Mouse (Mus musculus) hematopoietic stem cell, adult 5-6 weeks (primary cell): ENCODE measurements around the gene Gm20716. TPM values are rescaled to one million over a fixed set of nuclear protein-coding genes. Genes with fewer than 3 reads are reported as not detected.

ENCODE experiments used
- ATAC-seq, 2 experiments: fragments of 125-278 bp in 1 of 2; replicated peaks in 1 of 2; 2 replicates each; pipeline ENCODE4 v1.8.0; 2016 to 2017; ENCODE audit warnings: inconsistent platforms in 2 of 2, mild to moderate bottlenecking in 2 of 2, moderate number of reproducible peaks in 2 of 2, low read depth in 1 of 2, moderate TSS enrichment in 1 of 2; ENCODE audit not compliant: low FRiP score in 2 of 2, poor library complexity in 2 of 2, severe bottlenecking in 2 of 2, insufficient read depth in 1 of 2, low TSS enrichment in 1 of 2
- total RNA-seq: library from RNA; stranded (forward); fragments of 172-1452, 232-1000 nt; gene quantifications from 2 replicates; pipeline ENCODE4 v1.2.3, GENCODE M21; 2017

Gene Gm20716
- total RNA-seq, 1 experiment from 2014 or later = 54.6 TPM

DNA sequence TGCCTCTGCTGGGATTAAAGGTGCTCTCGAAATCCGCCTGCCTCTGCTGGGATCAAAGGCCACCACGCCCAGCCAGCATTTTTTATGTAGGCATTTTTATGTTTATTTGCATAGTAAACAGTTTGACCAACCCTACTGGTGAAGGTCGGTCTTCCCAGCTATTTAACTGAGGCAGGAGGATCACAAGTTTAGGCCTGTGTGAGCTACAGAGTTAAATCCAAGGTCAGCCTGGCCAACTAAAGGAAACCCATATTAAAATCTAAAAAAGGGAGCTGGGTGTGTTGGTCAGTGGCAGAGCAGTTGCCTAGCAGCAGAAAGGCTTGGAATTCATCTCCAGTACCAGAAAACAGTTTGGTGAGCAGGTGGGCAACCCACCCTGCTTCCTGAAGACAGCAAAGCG is 3.1 kb upstream of the Gm20716 start:
- ATAC-seq = no peak

DNA sequence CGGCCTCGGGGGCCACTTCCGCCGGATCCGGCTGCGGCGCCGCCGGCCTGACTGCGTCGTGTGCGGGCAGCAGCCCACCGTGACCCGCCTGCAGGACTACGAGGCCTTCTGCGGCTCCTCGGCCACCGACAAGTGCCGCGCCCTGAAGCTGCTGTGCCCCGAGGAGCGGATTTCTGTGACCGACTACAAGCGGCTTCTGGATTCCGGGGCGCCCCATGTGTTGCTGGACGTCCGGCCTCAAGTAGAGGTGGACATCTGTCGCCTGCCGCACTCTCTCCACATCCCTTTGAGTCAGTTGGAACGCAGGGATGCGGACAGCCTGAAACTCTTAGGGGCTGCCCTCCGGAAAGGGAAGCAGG is 1.3 kb upstream of the Gm20716 start:
- ATAC-seq = no peak

DNA sequence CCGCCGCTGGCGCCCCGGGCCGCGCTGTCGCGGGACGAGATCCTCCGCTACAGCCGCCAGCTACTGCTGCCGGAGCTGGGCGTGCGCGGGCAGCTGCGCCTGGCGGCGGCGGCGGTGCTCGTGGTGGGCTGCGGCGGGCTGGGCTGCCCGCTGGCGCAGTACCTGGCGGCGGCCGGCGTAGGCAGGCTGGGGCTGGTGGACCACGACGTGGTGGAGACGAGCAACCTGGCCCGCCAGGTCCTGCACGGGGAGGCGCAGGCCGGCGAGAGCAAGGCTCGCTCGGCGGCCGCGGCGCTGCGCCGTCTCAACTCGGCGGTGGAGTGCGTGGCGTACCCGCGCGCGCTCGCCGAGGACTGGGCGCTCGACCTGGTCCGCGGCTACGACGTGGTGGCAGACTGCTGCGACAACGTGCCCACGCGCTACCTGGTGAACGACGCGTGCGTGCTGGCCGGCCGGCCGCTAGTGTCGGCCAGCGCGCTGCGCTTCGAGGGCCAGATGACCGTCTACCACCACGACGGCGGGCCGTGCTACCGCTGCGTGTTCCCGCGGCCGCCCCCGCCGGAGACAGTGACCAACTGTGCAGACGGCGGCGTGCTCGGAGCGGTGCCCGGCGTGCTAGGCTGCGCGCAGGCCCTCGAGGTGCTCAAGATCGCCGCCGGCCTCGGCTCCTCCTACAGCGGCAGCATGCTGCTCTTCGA is 758 bp upstream of the Gm20716 start:
- ATAC-seq = peak in 1 of 2 experiments; percentile 9; a peak in 1 of 4 replicates

DNA sequence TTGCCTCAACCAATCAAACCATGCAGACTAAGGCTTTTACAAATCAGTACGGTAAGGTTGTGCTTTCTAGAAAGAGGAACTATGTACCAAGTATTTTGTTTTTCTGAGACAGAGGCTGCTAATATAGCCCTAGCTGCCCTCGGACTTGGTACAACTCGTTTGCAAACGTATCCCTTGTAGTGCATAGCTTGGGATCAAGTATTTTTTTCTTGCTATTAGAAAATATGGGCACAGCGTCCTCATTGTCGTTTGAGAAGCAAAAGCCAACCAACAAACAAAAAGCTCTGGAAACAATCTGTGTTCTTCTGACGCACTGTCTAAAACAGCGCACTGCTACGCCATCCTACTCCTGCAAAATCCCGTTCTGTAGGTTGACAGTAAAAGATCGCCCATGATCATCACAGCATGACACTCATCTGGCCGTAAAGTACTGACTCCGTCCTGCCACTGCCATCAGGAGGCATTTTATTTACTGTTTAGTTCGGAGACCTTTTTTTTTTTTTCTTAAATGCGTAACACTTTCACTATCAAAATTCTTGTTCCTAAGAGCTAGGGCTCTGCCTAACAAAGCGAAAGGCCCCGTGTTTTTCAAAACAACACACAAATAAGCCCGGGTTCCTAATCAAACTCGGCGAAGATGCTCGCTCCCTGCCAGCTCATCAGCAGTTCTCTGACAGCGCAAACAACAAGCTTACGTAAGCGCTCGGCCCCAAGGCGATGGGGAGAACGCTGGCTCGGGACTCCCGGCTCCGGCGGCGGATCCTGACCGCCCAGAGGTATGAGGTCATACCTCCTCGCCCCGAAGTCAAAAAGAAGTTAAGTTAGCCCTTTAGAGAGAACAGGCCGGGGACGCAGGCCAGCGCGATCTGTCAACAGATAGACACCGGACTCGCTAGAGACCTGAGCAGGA is 793 bp downstream of the Gm20716 start:
- peak in 1 of 2 experiments; percentile 23; a peak in 1 of 4 replicates for ATAC-seq

DNA sequence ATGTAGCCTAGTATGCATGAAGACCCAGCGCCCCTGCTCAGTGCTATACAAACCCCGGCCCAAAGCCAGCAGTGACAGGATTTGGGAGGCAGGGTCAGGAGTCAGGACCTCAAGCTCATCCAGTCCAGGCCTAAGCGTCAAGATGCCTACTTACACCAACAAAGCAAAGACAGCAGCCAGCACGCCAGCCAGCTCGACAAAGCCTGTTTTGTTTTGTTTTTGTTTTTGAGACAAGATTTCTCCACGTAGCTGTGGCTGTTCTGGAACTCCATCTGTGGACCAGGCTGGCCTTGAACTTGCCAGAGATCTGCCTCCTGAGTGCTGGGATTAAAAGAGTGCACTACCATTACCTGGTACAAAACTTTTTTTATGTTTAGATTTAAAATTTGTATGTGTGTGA is 6.8 kb downstream of the Gm20716 start:
- no peak for ATAC-seq

DNA sequence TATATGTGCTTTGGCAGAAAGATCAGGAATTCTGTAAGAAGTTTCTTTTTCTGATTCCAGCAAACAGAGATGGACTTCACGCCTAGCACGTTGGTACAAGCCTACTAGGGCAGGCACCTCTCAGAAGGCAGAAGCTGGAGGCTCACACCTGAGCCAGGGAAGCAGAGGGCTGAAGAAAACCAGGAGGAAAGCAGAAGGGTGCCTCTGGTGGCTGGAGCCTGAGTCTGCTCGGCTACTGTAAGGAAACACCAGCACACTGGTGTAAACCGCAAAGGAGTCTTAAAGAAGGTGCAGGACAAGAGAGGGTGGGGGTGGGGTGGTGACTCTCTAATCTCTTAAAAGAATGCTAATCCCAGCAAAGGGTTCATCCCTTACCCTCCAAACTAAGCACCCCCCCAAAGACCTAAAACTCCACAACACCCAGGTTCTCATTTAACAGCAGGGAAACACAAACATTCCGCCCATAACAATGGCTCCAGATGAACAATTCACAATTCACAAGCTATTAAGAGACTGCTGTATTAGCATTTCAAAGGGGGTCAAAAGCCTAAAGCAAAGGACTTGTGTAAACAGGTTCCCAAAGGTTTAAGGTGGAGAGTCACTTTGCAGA is 16.3 kb downstream of the Gm20716 start:
- ATAC-seq = peak; percentile 56 to 71; a peak in 2 of 4 replicates

DNA sequence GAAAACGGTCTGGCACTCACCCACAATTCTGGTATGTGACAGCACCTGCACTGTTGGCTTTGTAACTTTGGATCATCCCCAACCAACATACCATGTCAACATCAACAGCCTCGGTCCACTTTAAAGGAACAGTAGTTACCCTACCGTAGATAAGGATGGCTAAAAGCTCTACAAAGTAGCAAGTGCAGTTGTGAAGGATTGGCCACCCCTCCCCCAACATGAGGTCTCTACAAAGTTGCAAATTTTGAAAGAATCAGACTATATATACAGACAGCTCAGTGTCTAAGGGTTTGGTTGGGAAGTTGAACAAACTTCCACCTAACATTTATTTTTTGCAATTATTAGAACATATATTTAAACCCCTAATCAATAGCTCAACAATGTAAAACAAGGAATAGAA is 22.3 kb downstream of the Gm20716 start:
- ATAC-seq = no peak

DNA sequence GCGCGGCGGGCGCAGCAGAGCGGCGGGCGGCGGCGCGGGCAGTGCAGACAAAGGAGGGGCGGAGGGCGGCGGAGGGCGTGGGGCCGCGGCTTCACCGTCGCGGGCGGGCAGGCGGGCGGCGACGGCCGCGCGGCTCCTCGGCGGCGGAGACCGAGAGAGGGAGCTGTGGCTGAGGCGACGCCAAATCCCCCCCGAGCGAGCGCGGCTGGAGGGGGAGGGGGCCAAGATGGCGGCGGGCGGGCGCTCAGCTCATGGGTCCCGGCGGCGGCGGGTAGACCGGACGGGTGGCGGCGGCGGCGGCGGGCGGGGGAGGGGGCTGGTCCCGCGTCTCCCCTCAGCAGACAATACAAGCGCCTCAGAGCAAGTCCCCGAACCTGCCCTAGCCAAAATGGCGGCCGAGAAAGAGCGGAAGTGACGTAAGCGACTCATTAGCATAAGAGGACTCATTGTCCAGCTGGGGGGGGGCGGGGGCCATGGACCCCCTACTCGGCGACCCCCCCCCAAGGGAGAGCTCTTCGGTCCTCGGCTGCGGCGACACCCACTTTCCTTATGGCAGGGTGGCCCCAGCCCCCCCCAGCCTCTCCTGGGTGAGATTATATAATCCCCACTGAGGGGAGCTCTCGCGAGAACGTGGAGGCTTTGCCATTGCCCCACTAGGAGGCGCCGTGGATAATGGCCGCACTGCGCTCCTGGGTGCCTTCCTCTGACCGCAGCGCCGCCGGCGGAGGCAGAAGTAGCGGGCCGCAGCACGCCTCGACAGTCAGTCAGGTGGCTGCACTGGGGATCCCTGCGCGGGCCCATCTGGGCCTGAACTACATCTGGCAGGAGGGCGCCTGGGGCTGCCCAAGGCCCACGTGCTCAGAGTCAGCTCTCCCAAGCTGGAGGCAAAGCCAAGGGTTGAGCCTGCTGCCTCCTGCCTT is 23.2 kb downstream of the Gm20716 start, which contains the start of gene Adnp:
Gene Adnp (minus strand): TSS at position 388 of the 920 bp plus-strand sequence.
- ATAC-seq = peak; percentile 91

DNA sequence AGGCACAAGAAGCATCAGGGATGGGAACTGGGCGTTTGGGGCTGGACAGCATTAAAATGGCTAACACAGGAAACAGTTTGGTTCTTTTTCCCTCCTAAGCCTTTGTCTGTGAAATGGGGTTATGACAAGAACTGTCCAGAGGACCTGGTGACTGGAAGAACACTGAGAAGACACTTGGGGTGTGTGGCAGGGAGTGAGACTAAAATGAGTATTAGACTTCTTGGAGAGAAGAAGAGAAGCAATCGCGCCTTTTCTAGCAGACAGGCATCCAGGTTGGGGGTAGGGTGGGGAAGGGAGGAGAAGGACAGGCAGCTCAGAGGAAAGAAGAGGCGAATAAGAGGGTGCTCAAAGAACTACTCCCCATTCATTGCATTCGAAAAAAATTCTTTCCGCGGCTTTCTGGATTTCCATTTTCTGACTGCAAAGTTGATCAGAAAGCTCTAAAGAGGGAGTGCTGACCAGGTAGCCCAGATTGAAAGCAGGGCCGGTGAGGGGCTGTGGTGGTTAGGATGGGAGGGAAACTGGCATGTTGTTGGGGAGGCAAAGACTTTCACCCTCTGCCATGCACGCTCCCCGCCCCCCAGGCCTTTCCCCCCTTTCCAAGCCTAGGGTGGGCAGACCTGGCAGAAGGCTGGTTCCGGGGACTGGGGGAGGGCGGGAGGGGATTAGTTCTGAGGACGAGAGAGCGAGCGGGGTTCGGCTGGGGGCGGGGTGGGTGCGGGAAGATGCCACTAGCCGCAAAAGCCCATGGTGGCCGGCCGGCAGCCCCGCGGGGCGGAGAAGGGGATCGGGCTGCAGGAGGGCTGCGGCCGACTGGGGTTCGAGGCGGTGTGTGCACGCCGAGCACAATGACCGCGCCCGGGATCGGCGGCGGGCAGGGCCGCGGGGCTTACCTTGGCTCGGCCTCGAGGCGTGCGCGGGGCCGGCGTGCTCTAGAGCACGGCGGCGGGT is 24.2 kb downstream of the Gm20716 start:
- no peak for ATAC-seq

DNA sequence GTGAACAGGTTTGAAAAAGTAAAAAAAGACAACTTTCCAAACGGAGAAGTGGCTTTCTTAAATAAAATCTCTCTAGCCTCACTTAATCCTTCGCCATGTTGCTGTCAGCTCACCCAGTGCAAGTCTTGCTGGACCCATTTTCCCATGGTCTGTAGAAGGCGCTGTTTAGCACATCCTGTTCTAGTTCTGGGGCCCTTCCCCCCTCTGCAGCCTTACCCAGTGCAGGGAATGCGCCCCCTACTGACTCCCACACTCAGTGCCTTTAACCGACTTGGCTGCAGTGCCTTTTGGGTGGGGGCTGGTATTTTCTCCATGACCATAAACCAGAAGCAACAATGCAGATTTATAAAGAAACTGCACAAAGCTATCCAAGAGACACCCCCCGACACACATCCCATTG is 24.9 kb downstream of the Gm20716 start:
- ATAC-seq = peak; percentile 70 to 77

DNA sequence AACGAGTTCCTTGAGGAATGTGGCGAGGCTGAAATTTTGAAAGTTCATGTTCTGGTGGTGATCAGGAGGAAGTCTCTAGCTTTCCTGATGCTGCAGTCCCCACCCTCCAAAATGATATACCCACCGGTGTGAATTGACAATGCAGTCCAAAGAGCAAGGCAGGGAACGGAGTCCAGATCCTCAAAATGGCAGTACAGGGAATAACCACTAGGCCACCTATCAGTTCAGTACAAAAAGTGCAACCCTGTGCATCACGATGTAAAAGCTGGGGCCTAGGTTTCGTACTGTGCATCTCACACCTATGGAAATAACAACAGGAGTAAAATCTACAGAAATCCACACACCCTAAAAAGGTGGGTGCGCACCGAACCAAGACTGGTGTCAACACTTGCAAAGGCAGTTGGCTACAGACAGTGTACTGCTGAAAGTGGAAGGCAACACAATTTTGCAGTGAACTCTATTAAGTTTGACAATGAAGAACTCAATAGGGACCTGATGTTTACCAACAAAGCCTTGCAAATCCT is 25.6 kb downstream of the Gm20716 start:
- ATAC-seq = no peak

DNA sequence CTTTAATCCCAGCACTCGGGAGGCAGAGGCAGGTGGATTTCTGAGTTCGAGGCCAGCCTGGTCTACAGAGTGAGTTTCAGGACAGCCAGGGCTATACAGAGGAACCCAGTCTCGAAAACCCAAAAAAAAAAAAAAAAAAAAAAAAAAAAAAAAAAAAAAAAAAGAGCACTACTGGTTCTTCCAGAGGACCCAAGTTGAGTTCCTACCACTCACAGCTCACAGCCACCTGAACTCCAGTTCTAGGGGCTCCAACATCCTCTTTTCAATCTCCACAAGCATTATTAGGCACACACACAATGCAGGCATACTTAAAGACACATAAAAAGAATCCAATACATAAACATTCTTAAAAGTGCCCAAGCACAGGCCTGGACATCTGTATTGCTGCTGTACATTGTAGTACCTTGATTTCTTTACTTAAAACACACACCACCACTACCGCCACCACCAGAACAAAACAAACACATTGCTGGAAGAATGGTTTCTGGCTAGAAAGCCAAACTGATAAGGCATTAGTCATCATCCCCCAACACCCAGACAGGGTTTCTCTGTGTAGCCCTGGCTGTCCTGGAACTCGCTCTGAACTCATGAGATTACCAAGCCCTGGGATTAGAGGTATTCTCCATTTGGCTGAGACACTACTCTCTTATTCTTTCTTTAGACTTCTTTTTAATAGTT is 30.0 kb downstream of the Gm20716 start:
- 0 out of 4 replicates have a peak, but pooled peaks of 1 of the 2 experiments have one; percentile 25 for ATAC-seq

DNA sequence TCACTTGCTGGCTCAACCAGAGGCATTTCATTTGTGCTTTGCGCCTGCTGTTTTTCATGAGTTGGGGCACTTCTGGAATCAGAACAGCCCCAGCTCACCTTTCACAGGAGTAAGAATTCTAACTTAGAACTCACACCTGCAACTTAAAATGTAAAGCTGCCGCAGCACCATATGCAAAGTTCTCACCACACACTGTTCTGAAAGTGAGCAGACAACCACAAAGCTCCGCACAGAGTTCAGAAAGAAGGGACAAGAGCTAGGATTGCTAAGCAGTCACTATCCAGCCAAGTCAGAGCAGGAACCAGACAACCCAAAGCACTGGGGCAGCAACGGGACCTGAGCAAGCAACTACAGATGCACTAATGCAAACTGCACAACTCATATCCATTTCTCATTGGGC is 30.7 kb downstream of the Gm20716 start:
- ATAC-seq = no peak

DNA sequence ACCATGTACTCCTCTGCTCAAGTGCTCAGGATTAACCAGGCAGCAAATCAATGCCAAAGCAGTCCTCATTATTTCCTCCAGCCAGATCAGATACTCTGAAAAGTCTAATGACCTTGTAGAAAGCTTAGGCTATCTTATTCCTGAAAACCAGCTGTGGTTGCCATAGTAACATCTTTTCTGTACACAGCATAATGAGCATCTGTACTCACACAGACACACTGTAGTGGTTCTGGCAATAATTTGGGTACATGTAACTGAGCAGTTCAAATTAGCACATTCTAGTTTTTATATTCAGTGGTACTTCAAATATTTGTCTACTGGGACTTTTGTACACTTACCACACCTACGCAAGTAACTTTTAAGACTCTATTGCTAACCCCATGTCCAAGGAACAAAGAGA is 31.7 kb downstream of the Gm20716 start:
- ATAC-seq = no peak

DNA sequence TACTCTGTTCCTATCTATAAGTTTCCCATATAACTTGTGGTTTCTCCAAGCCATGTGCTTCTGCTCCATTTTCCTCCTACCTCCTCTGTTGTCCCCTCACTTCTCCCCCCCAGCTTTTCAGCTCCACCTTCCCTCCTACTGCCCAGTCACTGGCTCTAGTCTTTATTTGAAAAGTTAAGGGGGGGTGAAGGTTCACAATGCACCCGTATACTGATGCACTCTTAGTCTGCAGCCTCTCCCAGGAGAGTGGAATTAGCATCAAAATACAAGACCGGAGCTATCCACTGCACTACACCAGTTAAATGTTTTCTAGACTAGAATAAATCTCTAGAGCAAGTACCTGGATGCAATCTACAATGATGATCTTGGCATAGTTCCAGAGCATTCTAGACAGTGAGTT is 34.4 kb downstream of the Gm20716 start:
- no peak for ATAC-seq
